ENCODE assay signal across 8 mouse cellular contexts in genomic region chr2:13572101-13572553, GRCm38 (mm10). TPM values are rescaled to one million over a fixed set of nuclear protein-coding genes. Genes with fewer than 3 reads are reported as not detected.
DNase-seq lines count a peak whose midpoint lies in the region; ATAC-seq and TF ChIP-seq lines count a peak whose summit lies in the region.

No protein-coding gene starts in this region.

- TF ChIP-seq CTCF in layer of hippocampus, adult 2 months (conservative IDR thresholded peaks at IDR 0.05), result no peak

- no peak overlapping the region for H3K4me2 ChIP-seq in embryonic facial prominence, embryonic 11.5 days (ENCODE audit: low read depth, low read length)
- H3K4me2 ChIP-seq in hindbrain, embryonic 15.5 days, result peak overlapping the region; percentile 85
- peak overlapping the region; percentile 73 for H3K4me2 ChIP-seq in neural tube, embryonic 12.5 days (replicated peaks)

- no peak for DNase-seq in layer of hippocampus, adult 2 months (ENCODE audit: low spot score in 2 of 2)
- no peak for DNase-seq in layer of hippocampus, postnatal 25 days (ENCODE audit: extremely low spot score in 1 of 2, low spot score in 1 of 2)
- DNase-seq in embryonic facial prominence, embryonic 11.5 days (ENCODE audit: low spot score), result peak; percentile 10
- DNase-seq in adrenal gland, postnatal 4 days (ENCODE audit: low spot score in 2 of 2), result no peak

- H3K36me3 ChIP-seq in embryonic facial prominence, embryonic 11.5 days (replicated peaks; ENCODE audit: control insufficient read depth, insufficient read depth, low read depth, low read length), result no peaks in the 10 kb centered on the region
- H3K36me3 ChIP-seq in hindbrain, embryonic 15.5 days, result no peaks in the 10 kb centered on the region
- peaks cover 2% of the 10 kb centered on the region; the same call in 1 of the 2 replicates for H3K36me3 ChIP-seq in neural tube, embryonic 12.5 days

- 0 out of 2 replicates have a peak overlapping the region, but pooled peaks have one; percentile 85 for H3K27ac ChIP-seq in layer of hippocampus, adult 2 months
- H3K27ac ChIP-seq in embryonic facial prominence, embryonic 11.5 days (replicated peaks; ENCODE audit: low read depth, low read length), result 0 out of 2 replicates have a peak overlapping the region, but pooled peaks have one; percentile 22
- peak overlapping the region; percentile 90 for H3K27ac ChIP-seq in hindbrain, embryonic 15.5 days (replicated peaks)
- peak overlapping the region; percentile 87; the same call in 1 of the 2 replicates for H3K27ac ChIP-seq in neural tube, embryonic 12.5 days

- no peak overlapping the region for H3K4me3 ChIP-seq in layer of hippocampus, adult 2 months
- no peak overlapping the region for H3K4me3 ChIP-seq in embryonic facial prominence, embryonic 11.5 days (ENCODE audit: low read depth, low read length)
- H3K4me3 ChIP-seq in hindbrain, embryonic 15.5 days, result no peak overlapping the region
- H3K4me3 ChIP-seq in neural tube, embryonic 12.5 days, result no peak overlapping the region

- H3K27me3 ChIP-seq in embryonic facial prominence, embryonic 11.5 days (ENCODE audit: control insufficient read depth, insufficient read depth, low read length), result no peaks in the 10 kb centered on the region
- no peaks in the 10 kb centered on the region for H3K27me3 ChIP-seq in hindbrain, embryonic 15.5 days
- H3K27me3 ChIP-seq in neural tube, embryonic 12.5 days (replicated peaks), result no peaks in the 10 kb centered on the region

- no peak; the same call in 1 of the 2 replicates for ATAC-seq in embryonic facial prominence, embryonic 11.5 days (replicated peaks; ENCODE audit: insufficient number of reproducible peaks, low FRiP score, low TSS enrichment, low read depth)
- no peak for ATAC-seq in hindbrain, embryonic 15.5 days (ENCODE audit: low FRiP score, low read depth)
- ATAC-seq in neural tube, embryonic 12.5 days (ENCODE audit: low FRiP score, low read depth), result 0 out of 2 replicates have a peak, but pooled peaks have one; percentile 0
- no peak for ATAC-seq in erythroblast, adult 5-6 weeks (replicated peaks; ENCODE audit: low FRiP score, poor library complexity, severe bottlenecking)
- ATAC-seq in granulocyte monocyte progenitor cell, adult 5-6 weeks (replicated peaks; ENCODE audit: poor library complexity, severe bottlenecking), result no peak

- H3K9me3 ChIP-seq in embryonic facial prominence, embryonic 11.5 days (replicated peaks; ENCODE audit: control insufficient read depth, low read length), result no peaks in the 10 kb centered on the region
- H3K9me3 ChIP-seq in hindbrain, embryonic 15.5 days, result no peaks in the 10 kb centered on the region
- H3K9me3 ChIP-seq in neural tube, embryonic 12.5 days, result no peaks in the 10 kb centered on the region

- 22% methylated on average over 4 of the region's 4 CpGs for WGBS in embryonic facial prominence, embryonic 11.5 days
- 8% methylated on average over 4 of the region's 4 CpGs for WGBS in hindbrain, embryonic 15.5 days
- WGBS in neural tube, embryonic 12.5 days, result 4% methylated on average over 4 of the region's 4 CpGs

- no peak overlapping the region for H3K9ac ChIP-seq in embryonic facial prominence, embryonic 11.5 days (replicated peaks; ENCODE audit: low read length)
- no peak overlapping the region for H3K9ac ChIP-seq in hindbrain, embryonic 15.5 days
- H3K9ac ChIP-seq in neural tube, embryonic 12.5 days, result no peak overlapping the region

- no peaks in the 10 kb centered on the region for H3K4me1 ChIP-seq in embryonic facial prominence, embryonic 11.5 days (ENCODE audit: control insufficient read depth, insufficient read depth, low read length)
- peaks cover 37% of the 10 kb centered on the region for H3K4me1 ChIP-seq in hindbrain, embryonic 15.5 days (replicated peaks)
- peaks cover 11% of the 10 kb centered on the region for H3K4me1 ChIP-seq in neural tube, embryonic 12.5 days

RNA-seq across cellular contexts. Expression of gene Vim, which starts 1.6 kb away (rescaled TPM):
- 10 to 100 TPM; 57.4 to 71.6 TPM for total RNA-seq in layer of hippocampus, adult 2 months (2021)
- 10 to 100 TPM; 57.6 to 62.8 TPM for total RNA-seq in layer of hippocampus, postnatal 25 days (2021)
- 682 and 719 TPM in 2 replicates for polyA plus RNA-seq in embryonic facial prominence, embryonic 11.5 days (2014; fragmentation: Nextera tagmentation; extraction: Ambion mirVana)
- 469 and 517 TPM in 2 replicates for polyA plus RNA-seq in hindbrain, embryonic 15.5 days (2015; fragmentation: Nextera tagmentation; extraction: Ambion mirVana)
- 1,122 and 1,179 TPM in 2 replicates for polyA plus RNA-seq in neural tube, embryonic 12.5 days (2016; fragmentation: Nextera tagmentation; extraction: Ambion mirVana)
- 309 and 388 TPM in 2 replicates for total RNA-seq in erythroblast, adult 5-6 weeks (2015; ENCODE audit: low replicate concordance)
- total RNA-seq in erythroblast, adult 5-6 weeks (2017; ENCODE audit: low replicate concordance), result 216 and 250 TPM in 2 replicates
- 100 to 1,000 TPM; 525 to 537 TPM for total RNA-seq in adrenal gland, postnatal 4 days (2021)
- total RNA-seq in granulocyte monocyte progenitor cell, adult 5-6 weeks (2014; fragmentation: Nextera tagmentation), result 686 and 736 TPM in 2 replicates
- total RNA-seq in granulocyte monocyte progenitor cell, adult 5-6 weeks (2017), result 783 and 809 TPM in 2 replicates

RNA-seq across cellular contexts. Expression of gene Trdmt1, which starts 27.7 kb away (rescaled TPM):
- total RNA-seq in layer of hippocampus, adult 2 months (2021), result 1 to 10 TPM; 3.7 to 5.2 TPM
- 1 to 10 TPM; 4.8 to 6.4 TPM for total RNA-seq in layer of hippocampus, postnatal 25 days (2021)
- 8.7 and 8.8 TPM in 2 replicates for polyA plus RNA-seq in embryonic facial prominence, embryonic 11.5 days (2014; fragmentation: Nextera tagmentation; extraction: Ambion mirVana)
- 7.2 and 8.5 TPM in 2 replicates for polyA plus RNA-seq in hindbrain, embryonic 15.5 days (2015; fragmentation: Nextera tagmentation; extraction: Ambion mirVana)
- polyA plus RNA-seq in neural tube, embryonic 12.5 days (2016; fragmentation: Nextera tagmentation; extraction: Ambion mirVana), result 6.6 and 8.9 TPM in 2 replicates
- total RNA-seq in erythroblast, adult 5-6 weeks (2015; ENCODE audit: low replicate concordance), result 8.6 and 9.2 TPM in 2 replicates
- total RNA-seq in erythroblast, adult 5-6 weeks (2017; ENCODE audit: low replicate concordance), result 2.2 and 3.8 TPM in 2 replicates
- 1 to 10 TPM; 7.8 to 9.4 TPM for total RNA-seq in adrenal gland, postnatal 4 days (2021)
- total RNA-seq in granulocyte monocyte progenitor cell, adult 5-6 weeks (2014; fragmentation: Nextera tagmentation), result 6.4 and 9.6 TPM in 2 replicates
- total RNA-seq in granulocyte monocyte progenitor cell, adult 5-6 weeks (2017), result 9.9 and 24.3 TPM in 2 replicates

Comparison
In these comparisons a context has a peak if more than half of its experiments do, and no peak if none do; other contexts are left out.
1. H3K27ac ChIP-seq: peak in every context shown above with its lines; median percentile 90 in hindbrain, embryonic 15.5 days; 87 in neural tube, embryonic 12.5 days; 85 in layer of hippocampus, adult 2 months; 22 in embryonic facial prominence, embryonic 11.5 days.